Mouse (Mus musculus): ENCODE measurements around the gene Zc3h7a. TPM values are rescaled to one million over a fixed set of nuclear protein-coding genes. Genes with fewer than 3 reads are reported as not detected.

The Zc3h7a gene
- total and polyA plus RNA-seq, 2 experiments from 2014 or later, result 32.2 to 76.6 TPM

DNA sequence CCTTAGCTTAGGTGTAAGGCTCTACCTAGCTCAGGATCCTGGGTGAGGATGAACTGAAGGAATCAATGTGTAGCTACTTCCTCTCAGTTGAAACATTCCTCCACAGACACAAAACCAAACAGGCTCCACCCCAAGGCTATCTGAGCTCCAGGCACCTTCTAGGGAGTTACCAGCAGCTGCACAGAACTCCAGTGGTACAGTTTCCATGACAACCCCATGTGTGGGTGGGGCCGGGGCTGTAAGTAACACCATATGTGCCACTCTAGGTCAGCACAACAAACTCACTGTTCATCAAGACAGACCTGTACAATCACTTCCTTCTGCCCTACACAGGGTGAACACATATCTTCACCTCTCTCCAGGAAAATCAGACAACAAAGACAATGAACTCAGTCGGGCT is 22.3 kb upstream of the Zc3h7a start:
- Histone ChIP-seq H3K36me3 (ENCODE audit: insufficient read depth) (peaks cover 78% of the 10 kb centered on the region), H3K9ac (no peak overlapping the region), H3K9me3 (ENCODE audit: low read length) (no peaks in the 10 kb centered on the region), H3K27ac (ENCODE audit: low read depth, low read length) (no peak overlapping the region), H3K27me3 (ENCODE audit: insufficient read depth, low read length) (no peaks in the 10 kb centered on the region), H3K4me3 (ENCODE audit: low read depth, low read length) (no peak overlapping the region), H3K4me1 (ENCODE audit: insufficient read depth) (peaks cover 8% of the 10 kb centered on the region; the same call in 1 of the 2 replicates), H3K4me2 (ENCODE audit: low read depth) (no peak overlapping the region)
- WGBS, result 73% methylated on average over 2 of the region's 2 CpGs
- DNase-seq, result no peak
- TF ChIP-seq CTCF (IDR thresholded peaks at IDR 0.05; ENCODE audit: low read depth), result no peak
- no peak for ATAC-seq

DNA sequence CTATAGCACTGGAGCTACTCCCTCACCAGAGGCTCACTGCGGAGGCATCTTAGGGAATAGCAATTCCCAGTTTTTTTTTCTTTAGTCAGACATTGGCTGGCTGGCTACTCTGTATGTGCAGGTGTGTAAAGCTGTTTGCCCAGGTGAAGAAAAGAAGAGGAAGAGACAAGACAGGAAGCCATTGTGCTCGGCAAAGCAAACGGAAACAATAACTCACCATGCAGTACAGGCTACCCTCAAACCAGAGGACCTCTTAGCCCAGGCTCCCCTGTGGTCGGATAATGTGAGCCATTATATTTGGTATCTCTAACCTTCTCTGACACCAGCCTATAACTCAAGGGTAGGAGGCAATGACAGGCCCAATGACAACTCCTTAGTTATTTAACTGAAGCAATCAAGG is 20.9 kb upstream of the Zc3h7a start:
- H3K4me3 ChIP-seq (ENCODE audit: low read depth, low read length), result no peak overlapping the region
- DNase-seq (no peak), ATAC-seq (no peak)
- peaks cover 5% of the 10 kb centered on the region; the same call in 1 of the 2 replicates for H3K4me1 ChIP-seq (ENCODE audit: insufficient read depth)
- 91% methylated on average over 4 of the region's 4 CpGs for WGBS
- H3K27ac ChIP-seq (ENCODE audit: low read depth, low read length), result no peak overlapping the region
- H3K4me2 ChIP-seq (ENCODE audit: low read depth), result no peak overlapping the region
- H3K27me3 ChIP-seq (ENCODE audit: insufficient read depth, low read length), result no peaks in the 10 kb centered on the region
- H3K9me3 ChIP-seq (ENCODE audit: low read length), result no peaks in the 10 kb centered on the region
- peaks cover 91% of the 10 kb centered on the region for H3K36me3 ChIP-seq (ENCODE audit: insufficient read depth)
- no peak for TF ChIP-seq CTCF (IDR thresholded peaks at IDR 0.05; ENCODE audit: low read depth)
- H3K9ac ChIP-seq, result no peak overlapping the region

- Histone ChIP-seq H3K27me3 (ENCODE audit: insufficient read depth, low read length) (no peaks in the 10 kb centered on the region), H3K4me1 (ENCODE audit: insufficient read depth) (no peaks in the 10 kb centered on the region), H3K4me2 (ENCODE audit: low read depth) (no peak overlapping the region), H3K4me3 (ENCODE audit: low read depth, low read length) (no peak overlapping the region), H3K9me3 (ENCODE audit: low read length) (no peaks in the 10 kb centered on the region), H3K9ac (no peak overlapping the region), H3K36me3 (ENCODE audit: insufficient read depth) (peaks cover 60% of the 10 kb centered on the region), H3K27ac (ENCODE audit: low read depth, low read length) (no peak overlapping the region)
- ATAC-seq (no peak), DNase-seq (no peak)
- no peak for TF ChIP-seq CTCF (IDR thresholded peaks at IDR 0.05; ENCODE audit: low read depth)
- WGBS, result 99% methylated on average over 2 of the region's 2 CpGs
These were observed 17.0 kb upstream of the Zc3h7a start for GRCm38 (mm10) chr16:11193231-11193630.

- no peak for TF ChIP-seq CTCF (IDR thresholded peaks at IDR 0.05; ENCODE audit: low read depth)
- H3K9ac ChIP-seq, result no peak overlapping the region
- no peak overlapping the region for H3K27ac ChIP-seq (ENCODE audit: low read depth, low read length)
- H3K4me2 ChIP-seq (ENCODE audit: low read depth), result no peak overlapping the region
- 61% methylated on average over 7 of the region's 7 CpGs for WGBS
- H3K36me3 ChIP-seq (ENCODE audit: insufficient read depth), result peaks cover 30% of the 10 kb centered on the region
- ATAC-seq (no peak), DNase-seq (no peak)
- no peak overlapping the region for H3K4me3 ChIP-seq (ENCODE audit: low read depth, low read length)
- H3K9me3 ChIP-seq (ENCODE audit: low read length), result no peaks in the 10 kb centered on the region
- no peaks in the 10 kb centered on the region for H3K27me3 ChIP-seq (ENCODE audit: insufficient read depth, low read length)
- no peaks in the 10 kb centered on the region for H3K4me1 ChIP-seq (ENCODE audit: insufficient read depth)
These were observed 14.0 kb upstream of the Zc3h7a start for GRCm38 (mm10) chr16:11190150-11190549.

DNA sequence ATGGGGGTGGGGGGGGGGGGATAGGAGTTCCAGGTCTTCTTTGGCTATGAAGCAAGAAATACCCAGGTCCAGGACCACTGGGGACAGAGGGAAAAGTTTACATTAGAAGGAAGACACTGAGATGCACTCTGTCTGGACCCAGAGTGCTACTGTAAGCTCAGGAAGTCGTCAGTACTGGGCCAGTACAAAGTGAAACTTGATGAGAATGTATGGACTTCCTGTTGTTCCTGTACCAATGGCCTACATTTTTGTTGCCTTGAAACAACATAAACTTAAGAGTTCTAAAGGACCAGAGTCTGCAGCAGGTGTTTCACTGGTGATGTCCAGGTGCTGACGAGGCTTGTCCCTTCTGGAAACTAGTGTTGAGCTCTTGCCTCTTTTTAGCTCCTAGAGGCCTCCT is 1.2 kb upstream of the Zc3h7a start:
- Histone ChIP-seq H3K4me2 (ENCODE audit: low read depth) (no peak overlapping the region), H3K27ac (ENCODE audit: low read depth, low read length) (no peak overlapping the region), H3K9ac (no peak overlapping the region), H3K4me3 (ENCODE audit: low read depth, low read length) (no peak overlapping the region), H3K27me3 (ENCODE audit: insufficient read depth, low read length) (no peaks in the 10 kb centered on the region), H3K9me3 (ENCODE audit: low read length) (no peaks in the 10 kb centered on the region), H3K4me1 (ENCODE audit: insufficient read depth) (no peaks in the 10 kb centered on the region), H3K36me3 (ENCODE audit: insufficient read depth) (no peaks in the 10 kb centered on the region)
- no peak for TF ChIP-seq CTCF (IDR thresholded peaks at IDR 0.05; ENCODE audit: low read depth)
- ATAC-seq (no peak), DNase-seq (no peak)
- WGBS, result 78% methylated on average over 2 of the region's 2 CpGs

- WGBS, result 4% methylated on average over 4 of the region's 4 CpGs
- H3K4me1 ChIP-seq (ENCODE audit: insufficient read depth), result no peaks in the 10 kb centered on the region
- H3K9me3 ChIP-seq (ENCODE audit: low read length), result no peaks in the 10 kb centered on the region
- peak overlapping the region; percentile 79 for H3K4me3 ChIP-seq (ENCODE audit: low read depth, low read length)
- no peak for TF ChIP-seq CTCF (IDR thresholded peaks at IDR 0.05; ENCODE audit: low read depth)
- peak overlapping the region; percentile 78; the same call in 1 of the 2 replicates for H3K9ac ChIP-seq
- DNase-seq, result no peak
- ATAC-seq, result no peak
- no peaks in the 10 kb centered on the region for H3K27me3 ChIP-seq (ENCODE audit: insufficient read depth, low read length)
- no peaks in the 10 kb centered on the region for H3K36me3 ChIP-seq (ENCODE audit: insufficient read depth)
- no peak overlapping the region for H3K27ac ChIP-seq (ENCODE audit: low read depth, low read length)
- H3K4me2 ChIP-seq (ENCODE audit: low read depth), result peak overlapping the region; percentile 94
These were observed 671 bp upstream of the Zc3h7a start for GRCm38 (mm10) chr16:11176884-11177244.

DNA sequence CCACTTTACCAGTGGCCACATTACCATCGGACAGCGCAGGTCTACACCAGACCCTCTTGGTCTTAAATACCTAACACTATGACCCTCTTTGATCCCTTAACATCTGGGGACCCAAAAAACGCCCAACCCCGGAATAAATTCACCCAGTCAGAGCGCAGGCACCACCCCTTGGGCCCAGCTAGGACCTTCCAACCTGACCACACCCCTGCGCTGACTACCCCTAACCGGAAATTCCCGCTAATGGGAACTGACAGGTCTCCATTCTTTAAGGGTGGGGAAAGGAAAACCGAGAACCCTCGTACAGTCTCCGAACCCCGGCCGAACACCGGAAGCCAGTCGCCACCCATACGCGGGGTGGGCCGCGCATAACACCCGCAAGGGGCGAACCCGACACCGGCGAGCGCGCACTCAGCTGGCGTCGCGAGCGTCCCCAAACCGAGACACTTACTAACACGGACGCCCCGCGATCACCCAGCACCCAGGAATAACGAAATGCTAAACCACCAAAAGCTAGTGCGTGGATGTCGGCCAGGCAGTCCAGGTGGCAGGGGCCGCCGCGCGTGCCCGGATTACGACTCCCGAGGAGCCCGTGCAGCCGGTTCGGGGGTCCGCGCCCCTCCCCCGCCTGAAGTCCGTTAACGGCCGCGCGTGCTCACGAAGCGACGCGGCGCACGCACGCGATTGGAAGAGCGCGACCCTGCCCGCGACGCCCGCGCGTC is 545 bp downstream of the Zc3h7a start:
- H3K9me3 ChIP-seq (ENCODE audit: low read length), result no peaks in the 10 kb centered on the region
- peak overlapping the region; percentile 79 for H3K4me3 ChIP-seq (ENCODE audit: low read depth, low read length)
- no peaks in the 10 kb centered on the region for H3K36me3 ChIP-seq (ENCODE audit: insufficient read depth)
- H3K4me1 ChIP-seq (ENCODE audit: insufficient read depth), result no peaks in the 10 kb centered on the region
- peak overlapping the region; percentile 86 for H3K27ac ChIP-seq (ENCODE audit: low read depth, low read length)
- H3K4me2 ChIP-seq (ENCODE audit: low read depth), result peak overlapping the region; percentile 94
- WGBS, result 3% methylated on average over 72 of the region's 72 CpGs
- DNase-seq, result peak; percentile 14
- peak overlapping the region; percentile 78 for H3K9ac ChIP-seq
- ATAC-seq, result peak; percentile 60
- TF ChIP-seq CTCF (IDR thresholded peaks at IDR 0.05; ENCODE audit: low read depth), result no peak
- no peaks in the 10 kb centered on the region for H3K27me3 ChIP-seq (ENCODE audit: insufficient read depth, low read length)

All from forebrain, postnatal 0 days (tissue).